Mouse (Mus musculus) heart, embryonic 14.5 days (tissue): Measurements from ENCODE around the gene Bid. TPM values are rescaled to one million over a fixed set of nuclear protein-coding genes. Genes with fewer than 3 reads are reported as not detected.
"Not testable (repeated sequence)": the region's sequence is repeated elsewhere in the genome, so short reads cannot be mapped to it uniquely, and the experiment has no call there.

Experiments used
- ATAC-seq: fragments of 200-750 bp; cut with Nextera tagmentation; 2 replicates; pipeline ENCODE4 v1.8.0; 2017; ENCODE audit warnings: low read depth, moderate TSS enrichment; ENCODE audit not compliant: insufficient number of reproducible peaks, insufficient read depth, low FRiP score
- H3K27ac ChIP-seq, 2 experiments: fragments of 200-500 bp in 1 of 2; fragments of 300-500 bp in 1 of 2; sonication (generic) in 1 of 2; replicated peaks in 1 of 2; 2 replicates each; pipeline ENCODE4 v1.5.1; 2012 to 2014; ENCODE audit warnings: low read depth in 2 of 2, low read length in 2 of 2, control low read depth in 1 of 2, mild to moderate bottlenecking in 1 of 2, mixed read lengths in 1 of 2; ENCODE audit not compliant: control insufficient read depth in 1 of 2, insufficient read depth in 1 of 2
- H3K27me3 ChIP-seq: fragments of 300-500 bp; sonication (generic); 2 replicates; pipeline ENCODE4 v1.6.1; 2014; ENCODE audit warnings: mild to moderate bottlenecking, low read length, control low read depth; ENCODE audit not compliant: control insufficient read depth, insufficient read depth
- H3K36me3 ChIP-seq: fragments of 300-500 bp; sonication (generic); 2 replicates; pipeline ENCODE4 v1.6.1; 2014; ENCODE audit warnings: mild to moderate bottlenecking, control low read depth, low read length, mixed read lengths; ENCODE audit not compliant: control insufficient read depth, insufficient read depth
- H3K4me1 ChIP-seq, 2 experiments: fragments of 200-500 bp in 1 of 2; fragments of 300-500 bp in 1 of 2; sonication (generic) in 1 of 2; 2 replicates each; pipeline ENCODE4 v1.6.1; 2012 to 2014; ENCODE audit warnings: low read length in 2 of 2, control low read depth in 1 of 2, mixed read lengths in 1 of 2; ENCODE audit not compliant: control insufficient read depth in 2 of 2, insufficient read depth in 2 of 2
- H3K4me2 ChIP-seq: fragments of 300-500 bp; sonication (generic); 2 replicates; pipeline ENCODE4 v1.6.1; 2014; ENCODE audit warnings: mild to moderate bottlenecking, low read length
- H3K4me3 ChIP-seq, 2 experiments: fragments of 200-500 bp in 1 of 2; fragments of 300-500 bp in 1 of 2; sonication (generic) in 1 of 2; 2 replicates each; pipeline ENCODE4 v1.5.1; 2012 to 2014; ENCODE audit warnings: low read length in 2 of 2, mild to moderate bottlenecking in 2 of 2, control low read depth in 1 of 2, low read depth in 1 of 2, moderate library complexity in 1 of 2; ENCODE audit not compliant: control insufficient read depth in 1 of 2, insufficient read depth in 1 of 2
- H3K9ac ChIP-seq: fragments of 300-500 bp; sonication (generic); 2 replicates; pipeline ENCODE4 v1.6.1; 2014; ENCODE audit warnings: mild to moderate bottlenecking, low read length
- H3K9me3 ChIP-seq: fragments of 300-500 bp; sonication (generic); 2 replicates; pipeline ENCODE4 v1.6.1; 2016; ENCODE audit warnings: low read length, control low read depth; ENCODE audit not compliant: control insufficient read depth
- polyA plus RNA-seq: library from polyadenylated mRNA; unstranded; fragments of >200 nt; fragmentation: Nextera tagmentation; extraction: Ambion mirVana; gene quantifications from 2 replicates; pipeline ENCODE4 v1.2.1, GENCODE M21; 2014

The Bid gene
- polyA plus RNA-seq, 1 experiment from 2014 or later, result 8.0 TPM

GRCm38 (mm10) chr6:120850720-120851119, 65.9 kb downstream of the Bid start:
- not testable (repeated sequence) for H3K4me3 ChIP-seq, H3K9ac ChIP-seq, H3K4me2 ChIP-seq, H3K4me1 ChIP-seq, H3K27me3 ChIP-seq, H3K9me3 ChIP-seq, H3K27ac ChIP-seq, ATAC-seq
- peaks cover 44% of the 10 kb centered on the region for H3K36me3 ChIP-seq

Other genes starting within 250 kb of the Bid start
- gene Slc25a18, start 143.3 kb downstream of the Bid start, polyA plus RNA-seq, result 0.20 and 0.31 TPM in 2 replicates
- gene Atp6v1e1, start 94.1 kb downstream of the Bid start, polyA plus RNA-seq, result 133 and 142 TPM in 2 replicates
- 24.6 and 30.3 TPM in 2 replicates for gene Bcl2l13, start 80.6 kb downstream of the Bid start, polyA plus RNA-seq
- gene Mical3, start 214.1 kb upstream of the Bid start, polyA plus RNA-seq, result 41.3 and 46.2 TPM in 2 replicates